Mouse (Mus musculus): ENCODE results near the gene Srebf1.

GRCm38 (mm10) chr11:60235351-60235750 lies 13.0 kb upstream of the Srebf1 start:
- TF ChIP-seq CTCF (conservative IDR thresholded peaks at IDR 0.05; ENCODE audit: insufficient read depth, insufficient read length, low read depth, low read length) (no peak), POLR2A (IDR thresholded peaks at IDR 0.05; ENCODE audit: low read depth, low read length) (no peak)
